Mouse (Mus musculus) lung, postnatal 0 days (tissue): ENCODE results near the gene Gm11034. TPM values are rescaled to one million over a fixed set of nuclear protein-coding genes. Genes with fewer than 3 reads are reported as not detected.

ENCODE experiments used
- ATAC-seq: fragments of 200-750 bp; cut with Nextera tagmentation; 2 replicates; pipeline ENCODE4 v1.8.0; 2017; ENCODE audit warnings: moderate library complexity
- DNase-seq: peaks from one replicate; pipeline ENCODE4 v3.0.0-alpha.2; 2016; ENCODE audit warnings: low spot score
- H3K27ac ChIP-seq: fragments of 300-500 bp; sonication (generic); 2 replicates; pipeline ENCODE4 v1.5.1; 2014; ENCODE audit warnings: antibody characterized with exemption, mild to moderate bottlenecking, low read length, mixed read lengths
- H3K27me3 ChIP-seq: fragments of 300-500 bp; sonication (generic); replicated peaks from 2 replicates; pipeline ENCODE4 v1.6.1; 2014; ENCODE audit warnings: low read length, mixed read lengths; ENCODE audit not compliant: insufficient read depth
- H3K36me3 ChIP-seq: fragments of 300-500 bp; sonication (generic); 2 replicates; pipeline ENCODE4 v1.6.1; 2014; ENCODE audit warnings: low read length, mixed read lengths; ENCODE audit not compliant: insufficient read depth
- H3K4me1 ChIP-seq: fragments of 300-500 bp; sonication (generic); 2 replicates; pipeline ENCODE4 v1.6.1; 2014; ENCODE audit warnings: antibody characterized with exemption, low read depth, low read length, mixed read lengths; ENCODE audit not compliant: insufficient read depth
- H3K4me2 ChIP-seq: fragments of 300-500 bp; sonication (generic); replicated peaks from 2 replicates; pipeline ENCODE4 v1.6.1; 2014; ENCODE audit warnings: low read depth, mild to moderate bottlenecking, low read length, moderate library complexity, mixed read lengths
- H3K4me3 ChIP-seq: fragments of 300-500 bp; sonication (generic); 2 replicates; pipeline ENCODE4 v1.5.1; 2014; ENCODE audit warnings: low read depth, low read length
- H3K9ac ChIP-seq: fragments of 300-500 bp; sonication (generic); replicated peaks from 2 replicates; pipeline ENCODE4 v1.6.1; 2014; ENCODE audit warnings: low read depth, mild to moderate bottlenecking
- H3K9me3 ChIP-seq: fragments of 300-500 bp; sonication (generic); 2 replicates; pipeline ENCODE4 v1.6.1; 2016; ENCODE audit warnings: low read length, mixed read lengths
- CTCF ChIP-seq: IDR thresholded peaks from 2 replicates; pipeline ENCODE4 v1.5.1; 2016; ENCODE audit warnings: antibody characterized with exemption, mild to moderate bottlenecking
- EP300 ChIP-seq: IDR thresholded peaks from 2 replicates; pipeline ENCODE4 v1.6.1; 2016; ENCODE audit warnings: antibody characterized with exemption, mild to moderate bottlenecking, control low read depth
- WGBS: fragments of 180-500 bp; shearing (Covaris S2); extraction: QIAGEN DNeasy Blood & Tissue Kit; methylation state at CpG from one replicate; pipeline ENCODE4 v1.1.7; 2014; 5-methylcytosine and 5-hydroxymethylcytosine counted together
- polyA plus RNA-seq: library from polyadenylated mRNA; unstranded; fragments of >200 nt; fragmentation: Nextera tagmentation; extraction: Ambion mirVana; gene quantifications from 2 replicates; pipeline ENCODE4 v1.2.1, GENCODE M21; 2015

Gene Gm11034
- polyA plus RNA-seq, 1 experiment from 2014 or later: not detected

DNA sequence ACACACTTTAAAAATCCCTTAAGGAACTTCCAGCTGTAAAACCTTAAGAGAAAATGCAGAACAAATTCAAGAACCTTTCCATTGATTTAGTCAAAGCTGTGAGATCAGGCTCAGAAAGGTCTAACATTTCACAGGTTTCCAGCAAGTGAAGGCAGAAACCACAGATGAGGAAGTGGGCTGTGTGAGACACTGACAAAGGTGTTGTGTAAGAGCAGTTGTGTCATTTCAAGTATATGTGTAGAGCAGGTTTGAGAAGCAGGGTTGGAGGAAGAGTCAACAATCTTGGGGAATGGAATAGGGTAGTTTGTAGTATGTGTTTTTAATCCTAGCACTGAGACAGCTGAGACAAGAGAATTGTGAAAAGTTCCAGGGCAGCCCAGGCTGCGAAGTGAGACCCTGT, 2.4 kb upstream of the Gm11034 start:
- H3K4me2 ChIP-seq: no peak overlapping the region
- peak; percentile 67 for DNase-seq
- no peaks in the 10 kb centered on the region for H3K36me3 ChIP-seq
- H3K9me3 ChIP-seq: no peaks in the 10 kb centered on the region
- no peak overlapping the region for H3K27ac ChIP-seq
- H3K4me3 ChIP-seq: no peak overlapping the region
- no peaks in the 10 kb centered on the region for H3K27me3 ChIP-seq
- H3K4me1 ChIP-seq: peaks cover 5% of the 10 kb centered on the region; the same call in 1 of the 2 replicates
- H3K9ac ChIP-seq: no peak overlapping the region
- WGBS: 33% methylated on average over 1 of the region's 1 CpGs
- TF ChIP-seq EP300 (0 out of 2 replicates have a peak, but pooled peaks have one; percentile 12), CTCF (no peak)
- ATAC-seq: no peak; the same call in 1 of the 2 replicates

DNA sequence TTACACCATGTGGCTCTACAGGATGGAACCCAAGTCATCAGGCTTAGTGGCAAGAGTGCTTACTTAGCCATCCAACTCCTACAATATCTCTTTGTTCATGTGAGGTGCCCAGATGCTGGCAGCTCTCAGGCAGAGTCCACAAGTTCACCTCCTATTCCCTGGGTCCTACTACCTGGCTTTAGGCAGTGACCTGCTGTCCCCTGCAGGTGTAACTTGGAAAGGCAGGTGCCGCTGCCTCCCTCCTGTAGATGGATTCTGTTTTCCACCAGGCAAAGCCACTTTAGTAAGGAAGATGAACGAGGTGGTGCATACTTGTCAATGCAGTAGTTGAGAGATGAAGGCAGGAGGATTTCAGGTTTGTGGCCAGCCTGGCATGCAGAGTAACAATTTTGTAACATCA, 1.6 kb upstream of the Gm11034 start:
- DNase-seq (peak; percentile 51), ATAC-seq (no peak)
- H3K4me3 ChIP-seq: no peak overlapping the region
- H3K36me3 ChIP-seq: no peaks in the 10 kb centered on the region
- H3K9me3 ChIP-seq: no peaks in the 10 kb centered on the region
- H3K4me1 ChIP-seq: peaks cover under 1% of the 10 kb centered on the region; the same call in 1 of the 2 replicates
- H3K4me2 ChIP-seq: no peak overlapping the region
- no peak overlapping the region for H3K27ac ChIP-seq
- no peaks in the 10 kb centered on the region for H3K27me3 ChIP-seq
- no peak for TF ChIP-seq EP300
- peak; percentile 78 for TF ChIP-seq CTCF
- 32% methylated on average over 2 of the region's 2 CpGs for WGBS
- no peak overlapping the region for H3K9ac ChIP-seq

DNA sequence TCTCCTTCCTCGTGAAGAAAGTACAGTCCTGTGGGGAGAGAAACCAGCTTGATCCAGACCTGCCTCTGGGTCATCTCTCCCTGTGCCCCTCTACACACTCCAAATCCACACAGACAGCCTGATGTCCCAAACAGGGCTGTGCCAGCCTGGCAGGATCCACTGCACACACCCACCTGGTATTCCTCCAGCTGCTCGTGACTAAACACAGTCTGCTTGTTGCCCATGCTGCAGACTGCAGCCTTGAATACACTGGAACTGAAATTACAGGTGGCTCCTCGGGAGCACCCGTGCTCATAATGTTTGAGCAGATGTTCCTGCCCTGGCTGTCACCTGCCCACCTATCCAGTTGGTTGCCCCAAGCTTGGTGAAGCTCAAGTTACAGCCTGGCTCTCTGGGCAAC, 685 bp downstream of the Gm11034 start, which contains the start of gene Cib3:
Gene Cib3, minus strand, starts transcription at position 87 of the 400 bp plus-strand sequence.
- H3K9ac ChIP-seq: no peak within 1 kb of the TSS
- H3K9me3 ChIP-seq: no peaks in the 10 kb centered on the region
- H3K4me2 ChIP-seq: no peak within 1 kb of the TSS
- DNase-seq: no peak
- no peak within 1 kb of the TSS for H3K4me3 ChIP-seq
- no peak within 1 kb of the TSS for H3K27ac ChIP-seq
- ATAC-seq: no peak
- TF ChIP-seq EP300: no peak
- TF ChIP-seq CTCF: no peak
- no peaks in the 10 kb centered on the region for H3K27me3 ChIP-seq
- no peaks in the 10 kb centered on the region for H3K36me3 ChIP-seq
- H3K4me1 ChIP-seq: no peaks in the 10 kb centered on the region
- WGBS: 47% methylated on average over 4 of the region's 4 CpGs

DNA sequence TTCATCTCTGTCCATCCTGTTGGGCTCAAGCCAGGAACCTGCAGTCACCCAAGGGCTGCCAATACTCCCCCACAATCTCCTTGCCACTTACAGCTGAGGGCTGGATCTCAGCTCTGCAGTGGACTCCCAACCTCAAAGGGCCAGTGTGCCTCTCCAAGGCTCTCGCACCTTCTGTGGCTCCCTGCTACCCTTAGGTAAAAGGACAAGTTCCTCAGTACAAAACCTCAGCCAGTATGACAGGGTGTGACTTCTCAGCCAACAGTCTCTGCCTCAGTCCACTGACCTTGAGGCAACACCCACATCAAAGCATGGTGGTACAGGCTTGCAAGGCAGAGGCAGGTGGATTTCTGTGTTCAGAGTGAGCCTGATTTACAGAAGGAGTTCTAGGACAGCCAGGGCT, 1.6 kb downstream of the Gm11034 start:
- no peaks in the 10 kb centered on the region for H3K36me3 ChIP-seq
- TF ChIP-seq EP300 (no peak), CTCF (no peak)
- H3K27ac ChIP-seq: no peak overlapping the region
- WGBS: 81% methylated on average over 1 of the region's 1 CpGs
- no peak overlapping the region for H3K4me2 ChIP-seq
- H3K9ac ChIP-seq: no peak overlapping the region
- no peaks in the 10 kb centered on the region for H3K4me1 ChIP-seq
- ATAC-seq (no peak), DNase-seq (no peak)
- no peaks in the 10 kb centered on the region for H3K9me3 ChIP-seq
- no peaks in the 10 kb centered on the region for H3K27me3 ChIP-seq
- no peak overlapping the region for H3K4me3 ChIP-seq

DNA sequence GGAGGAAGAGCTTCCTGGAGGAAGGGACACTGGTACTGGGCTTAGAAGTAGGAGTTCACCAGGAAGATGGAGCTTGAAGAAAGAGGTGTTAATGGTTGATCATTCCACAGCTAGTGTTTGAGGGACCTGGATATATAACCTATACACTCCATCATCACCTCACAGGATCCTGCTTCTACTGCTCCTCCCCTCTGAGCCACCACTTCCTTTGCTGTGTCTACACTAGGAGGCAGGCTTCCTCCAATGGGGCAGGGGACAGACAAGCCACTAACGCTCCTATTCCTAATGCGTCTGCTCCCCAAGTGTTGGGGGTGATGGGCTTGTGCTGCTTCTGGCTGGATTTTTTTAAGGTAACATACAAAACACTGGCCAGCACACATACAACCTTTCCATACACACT, 2.7 kb downstream of the Gm11034 start:
- TF ChIP-seq CTCF: peak; percentile 20
- no peak for TF ChIP-seq EP300
- H3K27me3 ChIP-seq: no peaks in the 10 kb centered on the region
- no peak overlapping the region for H3K27ac ChIP-seq
- no peak overlapping the region for H3K4me3 ChIP-seq
- H3K4me1 ChIP-seq: no peaks in the 10 kb centered on the region
- H3K9me3 ChIP-seq: no peaks in the 10 kb centered on the region
- H3K36me3 ChIP-seq: no peaks in the 10 kb centered on the region
- no peak overlapping the region for H3K4me2 ChIP-seq
- WGBS: 57% methylated on average over 2 of the region's 2 CpGs
- DNase-seq (no peak), ATAC-seq (no peak)
- no peak overlapping the region for H3K9ac ChIP-seq

DNA sequence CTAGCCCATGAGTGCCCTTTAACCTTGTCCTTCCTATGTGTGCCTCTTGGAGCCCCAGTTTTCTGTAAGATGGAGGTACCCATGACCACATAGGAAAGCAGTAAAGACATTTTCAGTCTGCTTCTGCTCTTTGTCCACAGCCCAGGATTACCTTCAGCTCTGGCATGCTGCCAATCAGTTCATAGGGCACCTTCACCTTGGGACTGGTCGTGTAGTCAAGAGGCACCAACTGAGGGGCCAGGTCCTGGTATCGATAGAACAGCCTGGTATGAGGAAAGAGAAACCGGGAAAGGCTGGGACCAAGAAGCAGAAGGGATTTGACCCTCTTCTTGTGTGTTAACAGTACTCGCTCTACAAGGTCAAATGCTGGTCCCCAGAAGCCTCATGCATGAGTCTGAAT, 3.2 kb downstream of the Gm11034 start:
- H3K27me3 ChIP-seq: no peaks in the 10 kb centered on the region
- ATAC-seq (no peak), DNase-seq (no peak)
- H3K4me3 ChIP-seq: no peak overlapping the region
- TF ChIP-seq CTCF (no peak), EP300 (no peak)
- no peak overlapping the region for H3K9ac ChIP-seq
- 70% methylated on average over 4 of the region's 4 CpGs for WGBS
- no peaks in the 10 kb centered on the region for H3K4me1 ChIP-seq
- no peaks in the 10 kb centered on the region for H3K9me3 ChIP-seq
- H3K36me3 ChIP-seq: no peaks in the 10 kb centered on the region
- no peak overlapping the region for H3K27ac ChIP-seq
- H3K4me2 ChIP-seq: no peak overlapping the region

DNA sequence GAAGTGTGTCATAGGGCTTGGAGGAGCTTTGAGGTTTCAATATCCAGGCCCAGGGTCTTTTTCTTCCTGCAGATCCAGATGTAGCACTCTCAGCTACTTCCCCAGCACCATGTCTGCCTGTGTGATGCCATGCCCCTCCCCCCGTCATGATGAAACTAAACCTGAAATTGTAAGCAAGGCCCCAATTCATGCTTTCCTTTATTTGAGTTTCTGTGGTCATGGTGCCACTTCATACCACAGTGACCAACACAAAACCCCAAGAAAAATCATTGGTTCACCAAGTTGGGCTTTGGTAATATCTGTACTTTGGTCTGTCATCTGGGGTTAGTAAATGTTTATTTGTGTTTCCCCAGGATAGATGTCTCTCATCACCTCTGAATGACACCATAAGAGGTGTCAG, 4.9 kb downstream of the Gm11034 start:
- Histone ChIP-seq H3K36me3 (no peaks in the 10 kb centered on the region), H3K9ac (no peak overlapping the region), H3K4me2 (no peak overlapping the region), H3K27me3 (no peaks in the 10 kb centered on the region), H3K27ac (no peak overlapping the region), H3K4me3 (no peak overlapping the region), H3K4me1 (no peaks in the 10 kb centered on the region), H3K9me3 (no peaks in the 10 kb centered on the region)
- no peak for TF ChIP-seq CTCF
- no peak for TF ChIP-seq EP300
- whole genome bisulfite sequencing: 77% methylated on average over 1 of the region's 1 CpGs
- no peak for ATAC-seq
- no peak for DNase-seq
